Mouse (Mus musculus) neural tube, embryonic 11.5 days (tissue): Measurements from ENCODE around the gene Tmem145. TPM values are rescaled to one million over a fixed set of nuclear protein-coding genes. Genes with fewer than 3 reads are reported as not detected.
A peak's percentile ranks its signal among the peaks of the same experiment; 100 is the strongest.

ENCODE experiments used
- ATAC-seq: fragments of 200-750 bp; cut with Nextera tagmentation; 2 replicates; pipeline ENCODE4 v1.8.0; 2017; ENCODE audit warnings: moderate number of reproducible peaks, mild to moderate bottlenecking, moderate TSS enrichment, moderate library complexity; ENCODE audit not compliant: insufficient read depth, low FRiP score, low TSS enrichment
- DNase-seq: peaks from one replicate; pipeline ENCODE4 v3.0.0-alpha.2; 2015; ENCODE audit warnings: low spot score
- H3K27ac ChIP-seq: fragments of 300-500 bp; sonication (generic); 2 replicates; pipeline ENCODE4 v1.5.1; 2014; ENCODE audit warnings: low read depth, mild to moderate bottlenecking, low read length
- H3K27me3 ChIP-seq: fragments of 300-500 bp; sonication (generic); 2 replicates; pipeline ENCODE4 v1.6.1; 2014; ENCODE audit warnings: mild to moderate bottlenecking, low read length, mixed read lengths; ENCODE audit not compliant: control insufficient read depth, insufficient read depth
- H3K36me3 ChIP-seq: fragments of 300-500 bp; sonication (generic); 2 replicates; pipeline ENCODE4 v1.6.1; 2014; ENCODE audit warnings: mild to moderate bottlenecking, low read length, moderate library complexity, mixed read lengths; ENCODE audit not compliant: control insufficient read depth, insufficient read depth
- H3K4me1 ChIP-seq: fragments of 300-500 bp; sonication (generic); 2 replicates; pipeline ENCODE4 v1.6.1; 2014; ENCODE audit warnings: low read length, mixed read lengths; ENCODE audit not compliant: control insufficient read depth, insufficient read depth
- H3K4me2 ChIP-seq: fragments of 300-500 bp; sonication (generic); 2 replicates; pipeline ENCODE4 v1.6.1; 2014; ENCODE audit warnings: low read depth, mild to moderate bottlenecking, moderate library complexity
- H3K4me3 ChIP-seq: fragments of 300-500 bp; sonication (generic); 2 replicates; pipeline ENCODE4 v1.5.1; 2014; ENCODE audit warnings: low read depth, low read length
- H3K9ac ChIP-seq: fragments of 300-500 bp; sonication (generic); 2 replicates; pipeline ENCODE4 v1.6.1; 2014; ENCODE audit warnings: mild to moderate bottlenecking, low read length
- H3K9me3 ChIP-seq: fragments of 300-500 bp; sonication (generic); 2 replicates; pipeline ENCODE4 v1.6.1; 2016; ENCODE audit warnings: low read length; ENCODE audit not compliant: control insufficient read depth
- WGBS: fragments of 180-500 bp; shearing (Covaris S2); extraction: QIAGEN DNeasy Blood & Tissue Kit; methylation state at CpG from one replicate; pipeline ENCODE4 v1.1.7; 2014; 5-methylcytosine and 5-hydroxymethylcytosine counted together
- polyA plus RNA-seq: library from polyadenylated mRNA; unstranded; fragments of >200 nt; fragmentation: Nextera tagmentation; extraction: Ambion mirVana; gene quantifications from 2 replicates; pipeline ENCODE4 v1.2.1, GENCODE M21; 2014

Tmem145 gene
- polyA plus RNA-seq, 1 experiment from 2014 or later, result 10.2 TPM

GRCm38 (mm10) chr7:25309425-25309824, 3.5 kb downstream of the Tmem145 start:
- Histone ChIP-seq H3K36me3 (no peaks in the 10 kb centered on the region), H3K4me3 (no peak overlapping the region), H3K27me3 (peaks cover 21% of the 10 kb centered on the region), H3K27ac (no peak overlapping the region), H3K4me1 (peaks cover 4% of the 10 kb centered on the region; the same call in 1 of the 2 replicates), H3K9ac (no peak overlapping the region), H3K9me3 (no peaks in the 10 kb centered on the region), H3K4me2 (no peak overlapping the region)
- ATAC-seq, result no peak
- 86% methylated on average over 9 of the region's 9 CpGs for WGBS
- DNase-seq, result no peak

GRCm38 (mm10) chr7:25311193-25311592, 5.3 kb downstream of the Tmem145 start:
- Histone ChIP-seq H3K4me2 (no peak overlapping the region), H3K9me3 (no peaks in the 10 kb centered on the region), H3K27me3 (peaks cover 34% of the 10 kb centered on the region), H3K27ac (no peak overlapping the region), H3K4me1 (peaks cover 12% of the 10 kb centered on the region), H3K36me3 (no peaks in the 10 kb centered on the region), H3K9ac (no peak overlapping the region), H3K4me3 (no peak overlapping the region)
- DNase-seq (no peak), ATAC-seq (no peak)
- 80% methylated on average over 11 of the region's 11 CpGs for WGBS

- H3K4me2 ChIP-seq, result no peak overlapping the region
- no peaks in the 10 kb centered on the region for H3K36me3 ChIP-seq
- H3K9ac ChIP-seq, result no peak overlapping the region
- no peak for ATAC-seq
- peaks cover 30% of the 10 kb centered on the region for H3K27me3 ChIP-seq
- no peaks in the 10 kb centered on the region for H3K9me3 ChIP-seq
- 55% methylated on average over 7 of the region's 7 CpGs for WGBS
- no peak for DNase-seq
- peaks cover 17% of the 10 kb centered on the region for H3K4me1 ChIP-seq
- no peak overlapping the region for H3K4me3 ChIP-seq
- no peak overlapping the region for H3K27ac ChIP-seq
Observed at GRCm38 (mm10) chr7:25313325-25313724, 7.4 kb downstream of the Tmem145 start.

DNA sequence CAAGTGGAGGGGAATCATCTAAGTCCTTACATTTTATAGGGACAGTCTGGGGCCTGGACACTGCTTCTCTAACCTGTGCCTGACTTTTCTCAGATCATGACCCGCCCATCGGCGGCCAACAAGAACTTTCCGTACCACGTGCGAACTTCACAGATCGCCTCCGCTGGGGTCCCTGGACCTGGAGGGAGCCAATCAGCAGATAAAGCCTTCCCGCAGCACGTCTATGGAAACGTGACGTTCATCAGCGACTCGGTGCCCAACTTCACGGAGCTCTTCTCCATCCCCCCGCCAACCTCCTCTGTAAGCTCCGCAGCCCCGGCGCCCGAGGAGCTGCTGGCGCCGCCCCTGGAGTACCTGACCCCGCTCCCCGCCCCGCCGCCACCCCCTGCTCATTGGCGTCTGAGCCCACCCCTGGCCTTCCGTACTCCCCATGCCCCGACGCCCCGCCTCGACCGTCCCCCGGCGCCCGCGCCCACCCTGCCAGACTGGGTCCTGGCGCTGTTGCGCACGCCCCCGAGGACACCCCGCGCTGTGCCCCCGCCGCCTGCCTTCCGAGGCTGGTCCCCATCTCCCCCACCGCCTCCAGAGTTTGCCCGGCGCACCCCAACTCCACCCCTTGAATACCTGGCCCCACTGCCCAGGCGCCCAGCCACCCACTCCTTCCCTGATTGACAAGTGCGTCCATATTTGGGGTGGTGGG, 8.8 kb downstream of the Tmem145 start:
- Histone ChIP-seq H3K4me3 (peak overlapping the region; percentile 36), H3K27ac (no peak overlapping the region), H3K4me1 (peaks cover 17% of the 10 kb centered on the region), H3K9me3 (no peaks in the 10 kb centered on the region), H3K36me3 (no peaks in the 10 kb centered on the region), H3K9ac (peak overlapping the region; percentile 35), H3K4me2 (peak overlapping the region; percentile 68), H3K27me3 (peaks cover 30% of the 10 kb centered on the region)
- ATAC-seq (no peak), DNase-seq (no peak)
- WGBS, result 2% methylated on average over 49 of the region's 51 CpGs

- H3K9ac ChIP-seq, result peak overlapping the region; percentile 35
Observed at GRCm38 (mm10) chr7:25315306-25316041, 9.6 kb downstream of the Tmem145 start.

GRCm38 (mm10) chr7:25316532-25317445, 10.9 kb downstream of the Tmem145 start, which contains the start of gene Megf8:
Gene Megf8, plus strand, starts transcription at chr7:25317164.
- Histone ChIP-seq H3K4me3 (peak within 1 kb of the TSS; percentile 68), H3K27ac (peak within 1 kb of the TSS; percentile 75), H3K4me1 (peaks cover 24% of the 10 kb centered on the region), H3K36me3 (no peaks in the 10 kb centered on the region), H3K9me3 (no peaks in the 10 kb centered on the region), H3K9ac (peak within 1 kb of the TSS; percentile 87), H3K27me3 (peaks cover 30% of the 10 kb centered on the region), H3K4me2 (peak within 1 kb of the TSS; percentile 97)
- ATAC-seq (peak; percentile 97), DNase-seq (peak; percentile 97)
- WGBS, result 1% methylated on average over 52 of the region's 52 CpGs

More at GRCm38 (mm10) chr7:25315306-25316041, 9.6 kb downstream of the Tmem145 start:
- peaks cover 17% of the 10 kb centered on the region for H3K4me1 ChIP-seq
- H3K36me3 ChIP-seq, result no peaks in the 10 kb centered on the region
- no peaks in the 10 kb centered on the region for H3K9me3 ChIP-seq
- whole genome bisulfite sequencing, result under 1% methylated on average over 55 of the region's 69 CpGs
- ATAC-seq, result no peak
- H3K4me2 ChIP-seq, result peak overlapping the region; percentile 68
- H3K27ac ChIP-seq, result no peak overlapping the region
- DNase-seq, result no peak
- H3K4me3 ChIP-seq, result peak overlapping the region; percentile 36
- H3K27me3 ChIP-seq, result peaks cover 30% of the 10 kb centered on the region

DNA sequence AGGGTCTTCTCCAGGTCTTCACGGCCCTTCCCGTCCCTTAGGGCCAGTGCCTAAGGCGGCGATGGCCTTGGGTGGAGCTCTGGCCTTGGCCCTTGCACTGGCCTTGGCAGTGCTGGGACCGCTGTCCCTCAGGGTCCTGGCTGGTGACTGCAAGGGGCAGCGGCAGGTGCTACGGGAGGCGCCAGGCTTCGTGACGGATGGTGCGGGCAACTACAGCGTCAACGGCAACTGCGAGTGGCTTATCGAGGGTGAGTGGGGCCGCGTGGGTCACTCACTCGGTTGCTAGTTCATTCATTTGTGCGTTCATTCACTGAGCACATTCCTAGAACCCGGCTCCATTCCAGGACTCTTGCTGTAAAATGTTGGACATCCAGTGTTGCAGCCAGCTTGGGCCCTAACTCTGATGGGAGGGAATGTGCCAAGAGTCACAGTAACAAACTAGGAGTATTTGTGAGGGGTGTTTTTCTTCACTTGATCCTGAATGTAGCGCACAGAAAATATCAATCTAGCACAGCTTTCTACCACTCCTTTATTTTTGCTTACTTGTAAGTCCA, 11.6 kb downstream of the Tmem145 start:
- ATAC-seq (peak; percentile 13), DNase-seq (no peak)
- H3K36me3 ChIP-seq, result no peaks in the 10 kb centered on the region
- WGBS, result 17% methylated on average over 21 of the region's 21 CpGs
- peak overlapping the region; percentile 87 for H3K9ac ChIP-seq
- peak overlapping the region; percentile 68 for H3K4me3 ChIP-seq
- peaks cover 26% of the 10 kb centered on the region for H3K4me1 ChIP-seq
- H3K9me3 ChIP-seq, result no peaks in the 10 kb centered on the region
- H3K27ac ChIP-seq, result peak overlapping the region; percentile 75
- peaks cover 30% of the 10 kb centered on the region for H3K27me3 ChIP-seq
- peak overlapping the region; percentile 97 for H3K4me2 ChIP-seq

- WGBS, result 5% methylated on average over 6 of the region's 6 CpGs
- Histone ChIP-seq H3K27me3 (no peaks in the 10 kb centered on the region), H3K9ac (0 out of 2 replicates have a peak overlapping the region, but pooled peaks have one; percentile 29), H3K27ac (peak overlapping the region; percentile 68), H3K4me3 (no peak overlapping the region), H3K36me3 (no peaks in the 10 kb centered on the region), H3K9me3 (no peaks in the 10 kb centered on the region), H3K4me2 (no peak overlapping the region), H3K4me1 (peaks cover 14% of the 10 kb centered on the region)
- ATAC-seq, result no peak
- DNase-seq, result peak; percentile 75
Observed at GRCm38 (mm10) chr7:25322058-25322484, 16.2 kb downstream of the Tmem145 start.
